Mouse (Mus musculus) forebrain, embryonic 13.5 days (tissue): Measurements from ENCODE around the gene Cdhr1. TPM values are rescaled to one million over a fixed set of nuclear protein-coding genes. Genes with fewer than 3 reads are reported as not detected.

Source experiments
- ATAC-seq: fragments of 200-750 bp; cut with Nextera tagmentation; 2 replicates; pipeline ENCODE4 v1.8.0; 2017
- H3K27ac ChIP-seq: fragments of 300-500 bp; sonication (generic); 2 replicates; pipeline ENCODE4 v1.5.1; 2015; ENCODE audit warnings: inconsistent platforms, mild to moderate bottlenecking, moderate library complexity
- H3K27me3 ChIP-seq: fragments of 300-500 bp; sonication (generic); 2 replicates; pipeline ENCODE4 v1.6.1; 2015; ENCODE audit warnings: mild to moderate bottlenecking, inconsistent platforms
- H3K36me3 ChIP-seq: fragments of 300-500 bp; sonication (generic); 2 replicates; pipeline ENCODE4 v1.6.1; 2015; ENCODE audit warnings: mild to moderate bottlenecking, inconsistent platforms; ENCODE audit not compliant: poor library complexity, severe bottlenecking
- H3K4me1 ChIP-seq: fragments of 300-500 bp; sonication (generic); 2 replicates; pipeline ENCODE4 v1.6.1; 2015; ENCODE audit warnings: inconsistent platforms
- H3K4me2 ChIP-seq: fragments of 300-500 bp; sonication (generic); 2 replicates; pipeline ENCODE4 v1.6.1; 2015; ENCODE audit warnings: inconsistent platforms, mild to moderate bottlenecking, moderate library complexity
- H3K4me3 ChIP-seq: fragments of 300-500 bp; sonication (generic); 2 replicates; pipeline ENCODE4 v1.5.1; 2015; ENCODE audit warnings: mild to moderate bottlenecking, inconsistent platforms
- H3K9ac ChIP-seq: fragments of 300-500 bp; sonication (generic); 2 replicates; pipeline ENCODE4 v1.6.1; 2015; ENCODE audit warnings: mild to moderate bottlenecking, inconsistent platforms
- H3K9me3 ChIP-seq: fragments of 300-500 bp; sonication (generic); replicated peaks from 2 replicates; pipeline ENCODE4 v1.6.1; 2016; ENCODE audit warnings: inconsistent platforms
- WGBS: fragments of 180-500 bp; shearing (Covaris S2); methylation state at CpG from one replicate; pipeline ENCODE4 v1.1.7; 2015; 5-methylcytosine and 5-hydroxymethylcytosine counted together
- polyA plus RNA-seq: library from polyadenylated mRNA; unstranded; fragments of >200 nt; fragmentation: Nextera tagmentation; extraction: Ambion mirVana; gene quantifications from 2 replicates; pipeline ENCODE4 v1.2.1, GENCODE M21; 2015

The Cdhr1 gene
- polyA plus RNA-seq, 1 experiment from 2014 or later: 0.37 TPM

DNA sequence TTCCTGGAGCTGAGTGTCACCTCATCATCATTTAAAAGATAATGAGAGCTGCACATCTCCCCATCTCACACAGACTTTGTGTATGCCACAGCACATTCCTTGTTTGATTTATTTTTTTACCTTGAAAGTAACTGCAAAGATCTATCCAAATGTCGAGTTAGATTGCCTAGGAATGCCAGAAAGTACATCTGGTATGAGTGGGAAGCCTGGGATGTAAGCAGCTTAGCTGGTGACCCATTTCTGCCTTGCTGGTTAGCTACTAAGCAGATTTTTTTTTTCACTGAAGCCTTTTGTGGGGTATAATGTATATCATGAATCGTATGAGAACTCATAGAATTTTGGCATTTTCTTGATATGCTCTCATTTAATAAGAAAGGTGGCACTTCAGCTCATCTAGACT is 31.5 kb downstream of the Cdhr1 start:
- H3K36me3 ChIP-seq: no peaks in the 10 kb centered on the region
- no peaks in the 10 kb centered on the region for H3K4me1 ChIP-seq
- WGBS: 69% methylated on average over 2 of the region's 2 CpGs
- H3K9ac ChIP-seq: no peak overlapping the region
- no peak overlapping the region for H3K4me3 ChIP-seq
- H3K4me2 ChIP-seq: no peak overlapping the region
- no peaks in the 10 kb centered on the region for H3K27me3 ChIP-seq
- no peaks in the 10 kb centered on the region for H3K9me3 ChIP-seq
- ATAC-seq: no peak
- no peak overlapping the region for H3K27ac ChIP-seq

DNA sequence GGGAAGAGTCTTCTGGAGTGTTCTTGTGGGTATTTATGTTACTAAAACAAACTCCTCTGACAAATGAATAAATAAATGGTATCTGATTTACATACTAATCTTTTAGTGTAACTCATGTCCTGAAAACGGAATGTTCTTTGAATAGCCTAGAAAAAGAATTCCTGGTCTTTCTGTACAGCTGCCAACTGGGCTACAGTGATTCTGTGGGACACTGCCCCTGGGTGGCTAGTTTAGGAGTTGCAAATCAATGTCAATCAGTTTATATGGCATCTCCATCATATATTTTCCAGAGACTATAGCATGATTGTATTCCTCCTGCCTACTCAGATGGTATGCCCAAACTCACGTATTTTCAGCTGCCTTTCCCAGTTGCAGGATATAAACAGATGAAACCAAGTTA is 33.3 kb downstream of the Cdhr1 start:
- H3K4me3 ChIP-seq: no peak overlapping the region
- no peaks in the 10 kb centered on the region for H3K27me3 ChIP-seq
- no peaks in the 10 kb centered on the region; the same call in 1 of the 2 replicates for H3K9me3 ChIP-seq
- H3K4me2 ChIP-seq: no peak overlapping the region
- H3K36me3 ChIP-seq: no peaks in the 10 kb centered on the region
- no peak for ATAC-seq
- no peak overlapping the region for H3K27ac ChIP-seq
- WGBS: 62% methylated on average over 2 of the region's 2 CpGs
- no peak overlapping the region for H3K9ac ChIP-seq
- H3K4me1 ChIP-seq: no peaks in the 10 kb centered on the region

DNA sequence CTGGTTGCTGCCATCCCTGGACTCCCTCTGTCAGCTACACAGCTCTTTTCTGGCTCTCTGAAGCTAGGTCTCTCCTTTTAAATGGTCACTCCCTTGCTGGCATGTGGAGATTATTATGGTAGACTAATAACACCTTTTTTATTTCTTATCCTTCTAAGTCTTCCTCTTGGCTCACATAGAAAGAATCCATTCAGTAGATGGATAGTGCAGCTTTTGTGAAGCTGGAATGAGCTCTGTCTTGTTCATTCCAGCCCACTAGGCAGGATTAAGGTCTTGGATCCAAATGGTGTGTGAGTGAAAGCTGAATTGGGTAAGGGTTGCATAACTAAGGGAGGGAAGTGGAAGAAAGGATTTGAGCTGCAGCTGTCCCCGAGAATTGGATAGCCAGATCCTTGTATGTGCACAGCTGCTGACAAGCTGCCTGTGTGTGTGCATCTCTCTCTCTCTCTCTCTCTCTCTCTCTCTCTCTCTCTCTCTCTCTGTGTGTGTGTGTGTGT is 49.2 kb downstream of the Cdhr1 start, which contains the start of gene Rgr:
TSS of gene Rgr (minus strand) at position 51 of the 497 bp plus-strand sequence.
- Histone ChIP-seq H3K27ac (no peak within 1 kb of the TSS), H3K27me3 (no peaks in the 10 kb centered on the region), H3K9me3 (no peaks in the 10 kb centered on the region), H3K36me3 (no peaks in the 10 kb centered on the region), H3K4me1 (no peaks in the 10 kb centered on the region), H3K9ac (no peak within 1 kb of the TSS), H3K4me2 (no peak within 1 kb of the TSS), H3K4me3 (no peak within 1 kb of the TSS)
- ATAC-seq: peak; percentile 21; the same call in 1 of the 2 replicates
- WGBS: 13% methylated on average over 1 of the region's 1 CpGs

DNA sequence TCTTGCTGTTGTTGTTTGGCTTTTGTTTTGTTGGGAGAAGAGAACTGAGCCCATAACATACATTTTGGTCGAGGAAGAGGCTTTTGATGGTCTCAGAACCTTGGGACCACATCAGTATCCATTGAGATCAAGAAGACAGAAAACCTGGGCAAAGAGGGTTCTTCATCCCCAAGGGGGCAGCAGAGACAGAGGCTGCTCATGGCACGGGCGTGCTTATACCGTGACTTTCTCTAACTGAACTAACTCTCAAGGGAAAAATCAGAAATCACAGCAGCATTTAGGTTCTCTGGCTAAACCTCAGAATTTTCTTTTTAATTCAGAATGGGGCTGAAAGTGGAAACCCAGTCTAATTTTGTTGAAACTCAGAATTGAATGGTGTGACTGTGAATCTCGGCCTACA is 63.7 kb downstream of the Cdhr1 start:
- Histone ChIP-seq H3K4me1 (peaks cover 10% of the 10 kb centered on the region), H3K9ac (no peak overlapping the region), H3K36me3 (no peaks in the 10 kb centered on the region), H3K4me2 (no peak overlapping the region), H3K4me3 (no peak overlapping the region), H3K27ac (no peak overlapping the region), H3K27me3 (no peaks in the 10 kb centered on the region), H3K9me3 (no peaks in the 10 kb centered on the region)
- no peak for ATAC-seq
- 54% methylated on average over 5 of the region's 5 CpGs for WGBS

DNA sequence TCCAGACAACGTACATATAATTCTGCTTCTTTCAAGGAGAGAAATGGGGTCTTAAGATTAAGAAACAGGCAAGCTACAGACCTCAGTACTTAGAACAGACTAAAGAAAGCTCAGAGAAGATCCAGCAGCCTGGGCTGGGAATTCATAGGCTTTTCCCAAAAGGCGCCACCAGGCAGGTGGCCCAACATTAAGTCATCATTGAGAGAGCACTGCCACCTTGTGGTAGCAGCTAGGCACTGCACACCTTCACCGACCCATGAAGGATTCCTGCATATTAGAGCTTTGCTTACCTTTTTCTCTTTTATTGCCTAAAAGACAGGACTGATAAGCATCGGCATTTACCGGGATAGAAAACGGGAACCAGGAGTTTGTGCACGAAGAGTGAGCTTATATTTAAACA is 64.9 kb downstream of the Cdhr1 start:
- H3K4me1 ChIP-seq: peaks cover 10% of the 10 kb centered on the region
- no peaks in the 10 kb centered on the region for H3K27me3 ChIP-seq
- no peaks in the 10 kb centered on the region for H3K9me3 ChIP-seq
- peak; percentile 83 for ATAC-seq
- no peaks in the 10 kb centered on the region for H3K36me3 ChIP-seq
- WGBS: 21% methylated on average over 7 of the region's 7 CpGs
- H3K27ac ChIP-seq: no peak overlapping the region
- no peak overlapping the region for H3K9ac ChIP-seq
- no peak overlapping the region for H3K4me2 ChIP-seq
- H3K4me3 ChIP-seq: no peak overlapping the region

DNA sequence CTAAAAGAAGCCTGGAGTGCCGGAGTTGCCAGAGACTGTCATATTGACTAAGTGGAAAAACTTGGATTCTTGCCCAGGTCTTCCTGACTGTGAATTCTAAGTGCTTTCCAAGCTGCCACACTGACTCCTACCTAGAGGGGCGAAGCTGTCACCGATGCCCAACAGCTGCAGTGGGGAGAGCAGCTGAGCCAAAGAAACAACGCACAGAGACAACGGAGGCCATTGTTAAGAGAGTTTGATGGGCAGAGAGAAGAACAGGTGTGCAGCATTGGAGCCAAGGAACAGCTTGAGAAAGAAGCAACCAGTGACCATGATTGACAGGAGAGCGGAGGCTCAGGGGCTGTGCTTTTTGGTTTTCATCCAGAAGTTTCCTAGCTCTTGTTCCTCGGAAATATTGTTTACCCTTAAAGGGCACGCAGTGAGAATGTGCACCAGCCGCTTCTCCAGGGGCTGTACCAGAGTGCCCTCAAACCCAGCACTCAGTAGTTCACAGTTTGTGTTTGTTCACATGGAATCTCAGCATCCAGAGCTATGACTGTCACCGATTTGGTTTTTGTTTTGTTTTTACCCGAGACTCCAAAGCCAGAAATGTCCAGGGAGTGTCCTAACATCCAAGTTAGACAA is 65.6 kb downstream of the Cdhr1 start:
- no peaks in the 10 kb centered on the region for H3K36me3 ChIP-seq
- H3K9ac ChIP-seq: no peak overlapping the region
- no peak overlapping the region for H3K4me3 ChIP-seq
- H3K9me3 ChIP-seq: no peaks in the 10 kb centered on the region
- H3K4me2 ChIP-seq: 0 out of 2 replicates have a peak overlapping the region, but pooled peaks have one; percentile 4
- WGBS: 55% methylated on average over 11 of the region's 11 CpGs
- no peaks in the 10 kb centered on the region for H3K27me3 ChIP-seq
- H3K4me1 ChIP-seq: peaks cover 10% of the 10 kb centered on the region
- ATAC-seq: peak; percentile 78
- no peak overlapping the region for H3K27ac ChIP-seq

DNA sequence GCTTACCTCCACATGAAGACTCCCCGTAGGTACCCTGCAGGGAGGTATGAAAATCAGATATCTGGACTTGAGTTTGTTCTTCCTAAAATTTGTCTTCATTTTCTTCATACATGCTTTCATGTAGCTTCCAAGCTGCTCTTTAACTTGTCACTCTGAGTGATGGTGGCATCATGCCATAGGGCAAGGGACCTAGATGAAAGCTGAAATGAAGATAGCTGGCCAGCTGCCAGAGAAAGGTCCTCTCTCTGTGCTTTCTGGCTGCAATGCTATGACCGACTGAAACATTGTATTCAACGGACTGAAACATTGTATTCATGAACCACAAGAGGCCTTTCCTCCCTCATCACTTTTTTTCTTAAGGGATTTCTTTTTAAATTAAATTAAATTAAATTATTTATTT is 69.6 kb downstream of the Cdhr1 start:
- H3K4me1 ChIP-seq: peaks cover 10% of the 10 kb centered on the region
- no peak for ATAC-seq
- no peaks in the 10 kb centered on the region for H3K9me3 ChIP-seq
- H3K4me2 ChIP-seq: no peak overlapping the region
- no peaks in the 10 kb centered on the region for H3K36me3 ChIP-seq
- no peak overlapping the region for H3K9ac ChIP-seq
- no peaks in the 10 kb centered on the region for H3K27me3 ChIP-seq
- H3K4me3 ChIP-seq: no peak overlapping the region
- H3K27ac ChIP-seq: no peak overlapping the region
- WGBS: 83% methylated on average over 3 of the region's 3 CpGs

DNA sequence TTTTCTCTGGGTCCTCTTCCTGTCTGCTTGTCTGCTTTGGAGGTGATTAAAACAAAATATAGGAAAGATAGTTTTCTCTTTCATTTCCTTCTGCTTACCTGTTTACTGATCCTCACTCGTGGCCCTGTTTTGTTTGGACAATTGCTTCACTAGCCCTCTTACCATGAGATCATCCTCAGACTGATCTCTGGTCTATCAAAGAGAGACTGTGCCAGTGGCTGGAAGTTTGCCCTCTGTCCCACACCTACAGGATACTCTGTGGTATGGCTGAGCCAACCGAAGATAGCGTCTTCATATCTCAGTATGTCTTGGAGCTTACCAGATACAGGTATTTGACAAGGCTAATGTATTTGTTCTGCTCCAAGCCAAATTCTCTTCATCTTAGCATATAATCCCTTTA is 70.2 kb downstream of the Cdhr1 start:
- no peak overlapping the region for H3K4me2 ChIP-seq
- no peak overlapping the region for H3K27ac ChIP-seq
- no peak overlapping the region for H3K9ac ChIP-seq
- H3K4me1 ChIP-seq: peaks cover 8% of the 10 kb centered on the region
- H3K9me3 ChIP-seq: no peaks in the 10 kb centered on the region
- WGBS: 96% methylated on average over 3 of the region's 3 CpGs
- no peak overlapping the region for H3K4me3 ChIP-seq
- no peak for ATAC-seq
- no peaks in the 10 kb centered on the region for H3K36me3 ChIP-seq
- H3K27me3 ChIP-seq: no peaks in the 10 kb centered on the region

Other genes starting within 250 kb of the Cdhr1 start
- gene Ccser2, start 129.6 kb downstream of the Cdhr1 start, polyA plus RNA-seq: 52.7 and 53.2 TPM in 2 replicates
- not detected in 2 replicates for gene Rgr, start 49.4 kb downstream of the Cdhr1 start, polyA plus RNA-seq
- gene Lrit1, start 43.5 kb downstream of the Cdhr1 start, polyA plus RNA-seq: not detected in 2 replicates
- gene Lrit2, start 30.4 kb downstream of the Cdhr1 start, polyA plus RNA-seq: not detected in 2 replicates
- gene 2610528A11Rik, start 15.7 kb upstream of the Cdhr1 start, polyA plus RNA-seq: 0.26 TPM in 1 of 2 replicates, not detected in the other
- gene Ghitm, start 36.9 kb upstream of the Cdhr1 start, polyA plus RNA-seq: 175 and 183 TPM in 2 replicates